Mouse (Mus musculus): ENCODE results near the gene Btd. TPM values are rescaled to one million over a fixed set of nuclear protein-coding genes. Genes with fewer than 3 reads are reported as not detected.
A peak's percentile ranks its signal among the peaks of the same experiment; 100 is the strongest.

Btd gene
- polyA plus RNA-seq, 1 experiment from 2014 or later: 30.0 TPM

DNA sequence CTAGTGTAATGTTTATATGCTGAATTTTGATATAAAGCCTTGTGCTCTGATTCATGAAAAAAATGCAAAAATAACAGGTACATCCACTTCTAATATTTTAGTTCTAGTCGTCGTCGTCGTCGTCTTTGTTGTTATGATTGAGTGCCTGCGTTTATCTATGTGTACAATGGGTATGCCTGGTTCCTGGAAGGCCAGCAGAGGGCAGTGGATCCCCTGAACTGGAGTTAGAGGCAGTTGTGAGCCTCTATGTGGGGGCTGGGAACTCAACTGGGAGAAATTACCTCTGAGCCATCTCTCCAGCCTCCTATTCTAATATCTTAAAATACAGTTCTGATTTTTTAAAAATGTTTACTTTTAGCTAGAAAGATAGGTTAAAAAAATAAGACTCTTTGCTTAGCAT, 35.3 kb upstream of the Btd start:
- Histone ChIP-seq H3K9me3 (ENCODE audit: control insufficient read depth, low read length) (no peaks in the 10 kb centered on the region), H3K4me3 (ENCODE audit: low read length) (no peak overlapping the region), H3K36me3 (ENCODE audit: control insufficient read depth, insufficient read depth, low read length) (no peaks in the 10 kb centered on the region), H3K27ac (ENCODE audit: low read length) (no peak overlapping the region), H3K4me2 (ENCODE audit: low read depth, low read length) (no peak overlapping the region), H3K9ac (ENCODE audit: low read depth, low read length) (no peak overlapping the region), H3K27me3 (replicated peaks; ENCODE audit: control insufficient read depth, insufficient read depth, low read length) (no peaks in the 10 kb centered on the region), H3K4me1 (ENCODE audit: control insufficient read depth, insufficient read depth, low read length) (no peaks in the 10 kb centered on the region)
- whole genome bisulfite sequencing: 51% methylated on average over 6 of the region's 6 CpGs
- no peak for ATAC-seq

- H3K9me3 ChIP-seq (ENCODE audit: control insufficient read depth, low read length): no peaks in the 10 kb centered on the region
- no peak for ATAC-seq
Measured at GRCm38 (mm10) chr14:31611986-31612385, 28.8 kb upstream of the Btd start.

DNA sequence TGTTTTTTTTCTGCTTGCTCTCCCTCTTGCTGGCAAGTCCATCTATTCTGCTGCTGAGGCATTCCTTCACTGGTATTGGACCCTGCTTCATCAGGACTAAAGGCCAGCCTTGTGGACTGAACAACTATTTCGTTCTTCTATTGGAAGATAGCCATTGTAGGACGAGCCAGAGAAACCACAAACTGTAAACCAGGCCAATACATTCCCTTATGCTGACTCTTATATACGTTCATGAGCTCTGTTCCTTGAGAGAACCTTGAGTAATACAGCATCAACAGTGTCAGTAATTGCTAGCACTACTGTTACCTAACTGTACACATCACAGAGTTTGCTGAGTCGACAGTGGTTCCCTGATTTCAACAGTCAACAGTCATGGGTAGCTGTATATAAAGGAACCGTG, 27.2 kb upstream of the Btd start:
- no peak overlapping the region for H3K4me3 ChIP-seq (ENCODE audit: low read length)
- H3K9ac ChIP-seq (ENCODE audit: low read depth, low read length): no peak overlapping the region
- no peaks in the 10 kb centered on the region for H3K9me3 ChIP-seq (ENCODE audit: control insufficient read depth, low read length)
- H3K27ac ChIP-seq (ENCODE audit: low read length): no peak overlapping the region
- no peaks in the 10 kb centered on the region for H3K4me1 ChIP-seq (ENCODE audit: control insufficient read depth, insufficient read depth, low read length)
- H3K4me2 ChIP-seq (ENCODE audit: low read depth, low read length): no peak overlapping the region
- H3K27me3 ChIP-seq (replicated peaks; ENCODE audit: control insufficient read depth, insufficient read depth, low read length): no peaks in the 10 kb centered on the region
- no peak for ATAC-seq
- 83% methylated on average over 5 of the region's 5 CpGs for WGBS
- no peaks in the 10 kb centered on the region for H3K36me3 ChIP-seq (ENCODE audit: control insufficient read depth, insufficient read depth, low read length)

More at GRCm38 (mm10) chr14:31611986-31612385, 28.8 kb upstream of the Btd start:
- H3K4me2 ChIP-seq (ENCODE audit: low read depth, low read length): no peak overlapping the region
- H3K9ac ChIP-seq (ENCODE audit: low read depth, low read length): no peak overlapping the region
- H3K4me3 ChIP-seq (ENCODE audit: low read length): no peak overlapping the region
- no peaks in the 10 kb centered on the region for H3K27me3 ChIP-seq (replicated peaks; ENCODE audit: control insufficient read depth, insufficient read depth, low read length)
- H3K36me3 ChIP-seq (ENCODE audit: control insufficient read depth, insufficient read depth, low read length): no peaks in the 10 kb centered on the region
- H3K4me1 ChIP-seq (ENCODE audit: control insufficient read depth, insufficient read depth, low read length): no peaks in the 10 kb centered on the region
- WGBS: 73% methylated on average over 4 of the region's 4 CpGs
- no peak overlapping the region for H3K27ac ChIP-seq (ENCODE audit: low read length)

GRCm38 (mm10) chr14:31617204-31617603, 23.6 kb upstream of the Btd start:
- H3K9me3 ChIP-seq (ENCODE audit: control insufficient read depth, low read length): no peaks in the 10 kb centered on the region
- WGBS: 81% methylated on average over 9 of the region's 9 CpGs
- H3K4me1 ChIP-seq (ENCODE audit: control insufficient read depth, insufficient read depth, low read length): no peaks in the 10 kb centered on the region
- no peaks in the 10 kb centered on the region for H3K36me3 ChIP-seq (ENCODE audit: control insufficient read depth, insufficient read depth, low read length)
- no peak overlapping the region for H3K4me3 ChIP-seq (ENCODE audit: low read length)
- H3K4me2 ChIP-seq (ENCODE audit: low read depth, low read length): no peak overlapping the region
- H3K27ac ChIP-seq (ENCODE audit: low read length): no peak overlapping the region
- H3K27me3 ChIP-seq (replicated peaks; ENCODE audit: control insufficient read depth, insufficient read depth, low read length): no peaks in the 10 kb centered on the region
- H3K9ac ChIP-seq (ENCODE audit: low read depth, low read length): no peak overlapping the region
- ATAC-seq: no peak

- Histone ChIP-seq H3K27ac (ENCODE audit: low read length) (no peak overlapping the region), H3K4me2 (ENCODE audit: low read depth, low read length) (no peak overlapping the region), H3K9me3 (ENCODE audit: control insufficient read depth, low read length) (no peaks in the 10 kb centered on the region), H3K27me3 (replicated peaks; ENCODE audit: control insufficient read depth, insufficient read depth, low read length) (no peaks in the 10 kb centered on the region), H3K4me3 (ENCODE audit: low read length) (no peak overlapping the region), H3K9ac (ENCODE audit: low read depth, low read length) (no peak overlapping the region), H3K4me1 (ENCODE audit: control insufficient read depth, insufficient read depth, low read length) (no peaks in the 10 kb centered on the region), H3K36me3 (ENCODE audit: control insufficient read depth, insufficient read depth, low read length) (no peaks in the 10 kb centered on the region)
- 77% methylated on average over 3 of the region's 3 CpGs for WGBS
- ATAC-seq: no peak
Measured at GRCm38 (mm10) chr14:31617997-31618396, 22.8 kb upstream of the Btd start.

DNA sequence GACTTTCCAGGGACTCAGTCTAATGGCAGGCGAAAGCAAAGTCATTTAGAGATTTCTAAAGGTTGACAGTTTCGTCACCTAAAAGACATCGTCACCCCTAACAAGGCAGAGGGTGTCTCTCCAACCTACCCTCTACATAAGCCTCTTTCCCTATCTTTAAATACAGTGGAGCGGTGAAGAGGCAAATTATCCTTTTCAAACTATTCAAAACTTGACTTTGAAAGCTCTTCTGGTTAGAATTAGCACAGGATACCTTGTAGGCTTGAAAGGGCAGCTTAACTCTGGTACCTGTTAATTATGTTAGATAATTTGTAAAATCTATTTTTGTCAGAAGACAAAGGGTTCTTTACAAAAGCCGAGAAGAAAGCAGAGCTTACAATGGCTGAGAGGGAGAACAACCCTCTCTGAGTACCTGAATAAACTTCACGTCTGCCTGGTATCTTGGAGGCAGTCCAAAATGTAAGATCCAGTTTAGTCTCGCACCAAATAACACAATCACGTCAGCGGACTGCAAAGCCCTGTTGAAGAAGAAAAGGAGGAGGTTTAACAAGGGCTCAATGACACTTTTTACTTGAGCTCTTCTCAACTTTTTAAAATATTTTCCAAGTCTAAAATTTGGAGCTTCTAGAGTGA, 20.1 kb upstream of the Btd start:
- H3K27ac ChIP-seq (ENCODE audit: low read length): no peak overlapping the region

GRCm38 (mm10) chr14:31622748-31623147, 18.1 kb upstream of the Btd start:
- no peaks in the 10 kb centered on the region for H3K27me3 ChIP-seq (replicated peaks; ENCODE audit: control insufficient read depth, insufficient read depth, low read length)
- H3K9ac ChIP-seq (ENCODE audit: low read depth, low read length): no peak overlapping the region
- ATAC-seq: no peak
- no peak overlapping the region for H3K27ac ChIP-seq (ENCODE audit: low read length)
- H3K9me3 ChIP-seq (ENCODE audit: control insufficient read depth, low read length): no peaks in the 10 kb centered on the region
- WGBS: 82% methylated on average over 12 of the region's 12 CpGs
- H3K4me2 ChIP-seq (ENCODE audit: low read depth, low read length): no peak overlapping the region
- H3K36me3 ChIP-seq (ENCODE audit: control insufficient read depth, insufficient read depth, low read length): no peaks in the 10 kb centered on the region
- no peaks in the 10 kb centered on the region for H3K4me1 ChIP-seq (ENCODE audit: control insufficient read depth, insufficient read depth, low read length)
- H3K4me3 ChIP-seq (ENCODE audit: low read length): no peak overlapping the region

More for the DNA sequence above, 20.1 kb upstream of the Btd start:
- no peak for ATAC-seq
- no peak overlapping the region for H3K4me3 ChIP-seq (ENCODE audit: low read length)
- WGBS: 72% methylated on average over 9 of the region's 9 CpGs
- no peak overlapping the region for H3K4me2 ChIP-seq (ENCODE audit: low read depth, low read length)
- no peaks in the 10 kb centered on the region for H3K9me3 ChIP-seq (ENCODE audit: control insufficient read depth, low read length)
- H3K36me3 ChIP-seq (ENCODE audit: control insufficient read depth, insufficient read depth, low read length): no peaks in the 10 kb centered on the region
- no peak overlapping the region for H3K9ac ChIP-seq (ENCODE audit: low read depth, low read length)
- H3K27me3 ChIP-seq (replicated peaks; ENCODE audit: control insufficient read depth, insufficient read depth, low read length): no peaks in the 10 kb centered on the region
- no peaks in the 10 kb centered on the region for H3K4me1 ChIP-seq (ENCODE audit: control insufficient read depth, insufficient read depth, low read length)

GRCm38 (mm10) chr14:31630677-31631076, 10.2 kb upstream of the Btd start:
- Histone ChIP-seq H3K36me3 (ENCODE audit: control insufficient read depth, insufficient read depth, low read length) (no peaks in the 10 kb centered on the region), H3K4me2 (ENCODE audit: low read depth, low read length) (no peak overlapping the region), H3K4me3 (ENCODE audit: low read length) (no peak overlapping the region), H3K4me1 (ENCODE audit: control insufficient read depth, insufficient read depth, low read length) (no peaks in the 10 kb centered on the region), H3K27ac (ENCODE audit: low read length) (no peak overlapping the region), H3K9me3 (ENCODE audit: control insufficient read depth, low read length) (no peaks in the 10 kb centered on the region), H3K27me3 (replicated peaks; ENCODE audit: control insufficient read depth, insufficient read depth, low read length) (no peaks in the 10 kb centered on the region), H3K9ac (ENCODE audit: low read depth, low read length) (no peak overlapping the region)
- WGBS: 75% methylated on average over 7 of the region's 7 CpGs
- no peak for ATAC-seq

GRCm38 (mm10) chr14:31640346-31640889, 410 bp upstream of the Btd start, which contains the start of gene Gm49387:
Gene Gm49387 (minus strand): TSS chr14:31640878.
- peak within 1 kb of the TSS; percentile 90 for H3K27ac ChIP-seq (ENCODE audit: low read length)
- ATAC-seq: peak; percentile 4
- H3K27me3 ChIP-seq (replicated peaks; ENCODE audit: control insufficient read depth, insufficient read depth, low read length): no peaks in the 10 kb centered on the region
- H3K4me3 ChIP-seq (ENCODE audit: low read length): peak within 1 kb of the TSS; percentile 71
- H3K9ac ChIP-seq (ENCODE audit: low read depth, low read length): peak within 1 kb of the TSS; percentile 71
- no peaks in the 10 kb centered on the region for H3K9me3 ChIP-seq (ENCODE audit: control insufficient read depth, low read length)
- WGBS: 4% methylated on average over 26 of the region's 26 CpGs
- peak within 1 kb of the TSS; percentile 80 for H3K4me2 ChIP-seq (ENCODE audit: low read depth, low read length)
- H3K36me3 ChIP-seq (ENCODE audit: control insufficient read depth, insufficient read depth, low read length): no peaks in the 10 kb centered on the region
- H3K4me1 ChIP-seq (ENCODE audit: control insufficient read depth, insufficient read depth, low read length): peaks cover 4% of the 10 kb centered on the region; the same call in 1 of the 2 replicates

Measured in intestine, embryonic 16.5 days (tissue).